Mouse (Mus musculus) lung, adult 2 months (tissue): ENCODE results near the gene Kansl1. TPM values are rescaled to one million over a fixed set of nuclear protein-coding genes. Genes with fewer than 3 reads are reported as not detected.
"Not testable (repeated sequence)": the region's sequence is repeated elsewhere in the genome, so short reads cannot be mapped to it uniquely, and the experiment has no call there.

ENCODE experiments used
- DNase-seq: peaks from one replicate; pipeline ENCODE4 v3.0.0; 2022
- H3K4me1 ChIP-seq: fragments of 200-500 bp; 2 replicates; pipeline ENCODE4 v1.6.1; 2011; ENCODE audit warnings: low read length; ENCODE audit not compliant: control insufficient read depth, insufficient read depth
- H3K4me3 ChIP-seq: fragments of 200-500 bp; replicated peaks from 2 replicates; pipeline ENCODE3; 2011; ENCODE audit warnings: low read depth, mild to moderate bottlenecking, control low read depth, low read length; ENCODE audit errors: extremely low read depth
- CTCF ChIP-seq: fragments of 200-500 bp; IDR thresholded peaks from 2 replicates; pipeline ENCODE4 v1.5.1; 2011; ENCODE audit warnings: mild to moderate bottlenecking, low read length, control low read depth; ENCODE audit not compliant: insufficient read depth
- POLR2A ChIP-seq: fragments of 200-500 bp; IDR thresholded peaks from 2 replicates; pipeline ENCODE4 v1.6.1; 2011; ENCODE audit warnings: low read depth, mild to moderate bottlenecking, control low read depth, low read length, borderline replicate concordance; ENCODE audit errors: extremely low read depth
- WGBS: fragments of 180-500 bp; shearing (Covaris S2); methylation state at CpG from one replicate; pipeline ENCODE4 v1.1.7; 2018; 5-methylcytosine and 5-hydroxymethylcytosine counted together
- polyA plus RNA-seq: library from polyadenylated mRNA; depleted of rRNA; stranded (reverse); fragments of >200 nt; gene quantifications from 2 replicates; pipeline ENCODE4 v1.2.3, GENCODE M21; 2012

Kansl1 gene
- polyA plus RNA-seq, 1 experiment = 86.2 TPM

GRCm38 (mm10) chr11:104458507-104458906 lies 10.2 kb downstream of the Kansl1 start:
- WGBS = 76% methylated on average over 2 of the region's 2 CpGs
- H3K4me1 ChIP-seq = peaks cover 3% of the 10 kb centered on the region; the same call in 1 of the 2 replicates
- no peak for DNase-seq
- no peak for TF ChIP-seq POLR2A
- no peak for TF ChIP-seq CTCF
- H3K4me3 ChIP-seq = no peak overlapping the region

GRCm38 (mm10) chr11:104452709-104453108 lies 16.0 kb downstream of the Kansl1 start:
- TF ChIP-seq POLR2A = no peak
- TF ChIP-seq CTCF = no peak
- no peak for DNase-seq
- 100% methylated on average over 1 of the region's 1 CpGs for WGBS
- Histone ChIP-seq H3K4me1 (peaks cover 3% of the 10 kb centered on the region; the same call in 1 of the 2 replicates), H3K4me3 (no peak overlapping the region)

GRCm38 (mm10) chr11:104451239-104451638 lies 17.4 kb downstream of the Kansl1 start:
- TF ChIP-seq CTCF = peak; percentile 40; the same call in 1 of the 2 replicates
- no peak for TF ChIP-seq POLR2A
- WGBS = 100% methylated on average over 1 of the region's 1 CpGs
- Histone ChIP-seq H3K4me1 (no peaks in the 10 kb centered on the region), H3K4me3 (no peak overlapping the region)
- DNase-seq = no peak

GRCm38 (mm10) chr11:104448499-104448898 lies 20.2 kb downstream of the Kansl1 start:
- H3K4me1 ChIP-seq, DNase-seq, H3K4me3 ChIP-seq: not testable (repeated sequence)
- 38% methylated on average over 2 of the region's 2 CpGs for WGBS

GRCm38 (mm10) chr11:104445538-104445937 lies 23.1 kb downstream of the Kansl1 start:
- DNase-seq = no peak
- H3K4me3 ChIP-seq = no peak overlapping the region
- 52% methylated on average over 2 of the region's 2 CpGs for WGBS
- TF ChIP-seq POLR2A (no peak), CTCF (no peak)
- H3K4me1 ChIP-seq = peaks cover 5% of the 10 kb centered on the region

GRCm38 (mm10) chr11:104445044-104445443 lies 23.6 kb downstream of the Kansl1 start:
- TF ChIP-seq POLR2A (no peak), CTCF (no peak)
- Histone ChIP-seq H3K4me1 (peaks cover 5% of the 10 kb centered on the region), H3K4me3 (no peak overlapping the region)
- DNase-seq = no peak
- WGBS = 74% methylated on average over 1 of the region's 1 CpGs

GRCm38 (mm10) chr11:104443359-104443758 lies 25.3 kb downstream of the Kansl1 start:
- H3K4me3 ChIP-seq = peak overlapping the region; percentile 74
- WGBS = 29% methylated on average over 2 of the region's 2 CpGs
- H3K4me1 ChIP-seq = peaks cover 6% of the 10 kb centered on the region
- no peak for DNase-seq
- TF ChIP-seq CTCF = no peak
- TF ChIP-seq POLR2A = no peak

- H3K4me1 ChIP-seq = peaks cover 6% of the 10 kb centered on the region
- H3K4me3 ChIP-seq = peak overlapping the region; percentile 91
- peak; percentile 54; the same call in 1 of the 2 replicates for TF ChIP-seq POLR2A
- TF ChIP-seq CTCF = peak; percentile 2; the same call in 1 of the 2 replicates
- DNase-seq = peak; percentile 82
- WGBS = under 1% methylated on average over 78 of the region's 82 CpGs
Observed at GRCm38 (mm10) chr11:104442333-104443136, 26.1 kb downstream of the Kansl1 start.

GRCm38 (mm10) chr11:104441475-104442332 lies 27.0 kb downstream of the Kansl1 start:
- DNase-seq = peak; percentile 82
- TF ChIP-seq POLR2A (peak; percentile 60; the same call in 1 of the 2 replicates), CTCF (no peak)
- 1% methylated on average over 69 of the region's 92 CpGs for WGBS

More at GRCm38 (mm10) chr11:104441475-104442332, 27.0 kb downstream of the Kansl1 start:
- Histone ChIP-seq H3K4me1 (peaks cover 11% of the 10 kb centered on the region), H3K4me3 (peak overlapping the region; percentile 91)
